Mouse (Mus musculus) cortical plate, adult 2 months (tissue): ENCODE data around the gene Ckb.

ENCODE experiments used
- CTCF ChIP-seq: fragments of 200-500 bp; IDR thresholded peaks from 2 replicates; pipeline ENCODE4 v1.5.1; 2011; ENCODE audit warnings: mild to moderate bottlenecking, control low read depth, low read length; ENCODE audit not compliant: insufficient read depth; ENCODE audit errors: extremely low read depth
- POLR2A ChIP-seq: fragments of 200-500 bp; IDR thresholded peaks from 2 replicates; pipeline ENCODE4 v1.6.1; 2011; ENCODE audit warnings: mild to moderate bottlenecking, low read length, control low read depth; ENCODE audit not compliant: insufficient read depth; ENCODE audit errors: extremely low read depth

- TF ChIP-seq CTCF (no peak), POLR2A (no peak)
These were observed 8.7 kb downstream of the Ckb start for GRCm38 (mm10) chr12:111663228-111664143.
